Mouse (Mus musculus): ENCODE measurements at regions not wholly inside any gene's neighbourhood (a gene's known extent, or its start where the extent isn't known, plus 50 kb on each side); places are given as distances from the start of the nearest gene placed in this dataset.
"Not testable (repeated sequence)": the region's sequence is repeated elsewhere in the genome, so short reads cannot be mapped to it uniquely, and the experiment has no call there.

GRCm38 (mm10) chr12:45561362-45561761 is 486.9 kb upstream of the Stxbp6 start:
- Histone ChIP-seq H3K4me2 (ENCODE audit: low read depth) (no peak overlapping the region), H3K9me3 (ENCODE audit: low read length) (no peaks in the 10 kb centered on the region), H3K27me3 (ENCODE audit: insufficient read depth, low read length) (no peaks in the 10 kb centered on the region), H3K4me3 (ENCODE audit: low read depth, low read length) (no peak overlapping the region), H3K27ac (ENCODE audit: low read depth, low read length) (no peak overlapping the region), H3K9ac (peak overlapping the region; percentile 18; the same call in 1 of the 2 replicates), H3K36me3 (ENCODE audit: insufficient read depth) (no peaks in the 10 kb centered on the region), H3K4me1 (ENCODE audit: insufficient read depth) (no peaks in the 10 kb centered on the region)
- TF ChIP-seq CTCF (IDR thresholded peaks at IDR 0.05; ENCODE audit: low read depth) = no peak
- ATAC-seq (peak; percentile 56; the same call in 1 of the 2 replicates), DNase-seq (peak; percentile 21)
- 31% methylated on average over 1 of the region's 1 CpGs for WGBS

GRCm38 (mm10) chr12:45549906-45550305 is 475.4 kb upstream of the Stxbp6 start:
- ATAC-seq; H3K9ac ChIP-seq; H3K4me3 ChIP-seq (ENCODE audit: low read depth, low read length); H3K4me1 ChIP-seq (ENCODE audit: insufficient read depth); H3K27me3 ChIP-seq (ENCODE audit: insufficient read depth, low read length); H3K36me3 ChIP-seq (ENCODE audit: insufficient read depth); DNase-seq; H3K4me2 ChIP-seq (ENCODE audit: low read depth); H3K9me3 ChIP-seq (ENCODE audit: low read length); H3K27ac ChIP-seq (ENCODE audit: low read depth, low read length): not testable (repeated sequence)
- 73% methylated on average over 5 of the region's 5 CpGs for WGBS

- no peak for TF ChIP-seq CTCF (IDR thresholded peaks at IDR 0.05; ENCODE audit: low read depth)
- Histone ChIP-seq H3K9ac (no peak overlapping the region), H3K4me3 (ENCODE audit: low read depth, low read length) (no peak overlapping the region), H3K27me3 (ENCODE audit: insufficient read depth, low read length) (no peaks in the 10 kb centered on the region), H3K9me3 (ENCODE audit: low read length) (no peaks in the 10 kb centered on the region), H3K4me1 (ENCODE audit: insufficient read depth) (no peaks in the 10 kb centered on the region), H3K36me3 (ENCODE audit: insufficient read depth) (no peaks in the 10 kb centered on the region), H3K27ac (ENCODE audit: low read depth, low read length) (no peak overlapping the region), H3K4me2 (ENCODE audit: low read depth) (no peak overlapping the region)
- ATAC-seq (no peak), DNase-seq (no peak)
Measured at GRCm38 (mm10) chr12:45519554-45519953, 445.0 kb upstream of the Stxbp6 start.

- H3K27me3 ChIP-seq (ENCODE audit: insufficient read depth, low read length) = no peaks in the 10 kb centered on the region
- no peak overlapping the region for H3K9ac ChIP-seq
- TF ChIP-seq CTCF (IDR thresholded peaks at IDR 0.05; ENCODE audit: low read depth) = 0 out of 2 replicates have a peak, but pooled peaks have one; percentile 16
- no peaks in the 10 kb centered on the region for H3K36me3 ChIP-seq (ENCODE audit: insufficient read depth)
- H3K4me2 ChIP-seq (ENCODE audit: low read depth) = no peak overlapping the region
- H3K4me1 ChIP-seq (ENCODE audit: insufficient read depth) = no peaks in the 10 kb centered on the region
- DNase-seq (peak; percentile 13), ATAC-seq (0 out of 2 replicates have a peak, but pooled peaks have one; percentile 42)
- no peaks in the 10 kb centered on the region for H3K9me3 ChIP-seq (ENCODE audit: low read length)
- no peak overlapping the region for H3K4me3 ChIP-seq (ENCODE audit: low read depth, low read length)
- no peak overlapping the region for H3K27ac ChIP-seq (ENCODE audit: low read depth, low read length)
- WGBS = 64% methylated on average over 3 of the region's 3 CpGs
Measured at GRCm38 (mm10) chr12:45514459-45514858, 439.9 kb upstream of the Stxbp6 start.

GRCm38 (mm10) chr12:45507400-45507982 is 433.0 kb upstream of the Stxbp6 start:
- Histone ChIP-seq H3K4me3 (ENCODE audit: low read depth, low read length) (no peak overlapping the region), H3K27me3 (ENCODE audit: insufficient read depth, low read length) (no peaks in the 10 kb centered on the region), H3K9me3 (ENCODE audit: low read length) (no peaks in the 10 kb centered on the region), H3K4me1 (ENCODE audit: insufficient read depth) (no peaks in the 10 kb centered on the region), H3K27ac (ENCODE audit: low read depth, low read length) (no peak overlapping the region), H3K4me2 (ENCODE audit: low read depth) (no peak overlapping the region), H3K9ac (no peak overlapping the region), H3K36me3 (ENCODE audit: insufficient read depth) (no peaks in the 10 kb centered on the region)
- 36% methylated on average over 7 of the region's 7 CpGs for WGBS
- DNase-seq (no peak), ATAC-seq (peak; percentile 36; the same call in 1 of the 2 replicates)
- TF ChIP-seq CTCF (IDR thresholded peaks at IDR 0.05; ENCODE audit: low read depth) = no peak

GRCm38 (mm10) chr12:45499834-45500233 is 425.3 kb upstream of the Stxbp6 start:
- Histone ChIP-seq H3K27ac (ENCODE audit: low read depth, low read length) (no peak overlapping the region), H3K36me3 (ENCODE audit: insufficient read depth) (no peaks in the 10 kb centered on the region), H3K9me3 (ENCODE audit: low read length) (no peaks in the 10 kb centered on the region), H3K4me1 (ENCODE audit: insufficient read depth) (no peaks in the 10 kb centered on the region), H3K4me2 (ENCODE audit: low read depth) (no peak overlapping the region), H3K27me3 (ENCODE audit: insufficient read depth, low read length) (no peaks in the 10 kb centered on the region), H3K9ac (no peak overlapping the region), H3K4me3 (ENCODE audit: low read depth, low read length) (no peak overlapping the region)
- ATAC-seq (no peak), DNase-seq (peak; percentile 3)
- WGBS = 33% methylated on average over 6 of the region's 6 CpGs
- TF ChIP-seq CTCF (IDR thresholded peaks at IDR 0.05; ENCODE audit: low read depth) = no peak

GRCm38 (mm10) chr12:45498230-45498629 is 423.7 kb upstream of the Stxbp6 start:
- Histone ChIP-seq H3K4me2 (ENCODE audit: low read depth) (no peak overlapping the region), H3K9ac (no peak overlapping the region), H3K4me1 (ENCODE audit: insufficient read depth) (no peaks in the 10 kb centered on the region), H3K36me3 (ENCODE audit: insufficient read depth) (no peaks in the 10 kb centered on the region), H3K9me3 (ENCODE audit: low read length) (no peaks in the 10 kb centered on the region), H3K4me3 (ENCODE audit: low read depth, low read length) (no peak overlapping the region), H3K27ac (ENCODE audit: low read depth, low read length) (no peak overlapping the region), H3K27me3 (ENCODE audit: insufficient read depth, low read length) (no peaks in the 10 kb centered on the region)
- TF ChIP-seq CTCF (IDR thresholded peaks at IDR 0.05; ENCODE audit: low read depth) = no peak
- peak; percentile 20; the same call in 1 of the 2 replicates for ATAC-seq
- DNase-seq = peak; percentile 9

Data from forebrain, postnatal 0 days (tissue).